Mouse (Mus musculus) brain, adult 2 months (tissue): ENCODE measurements around the gene 1810046K07Rik.

ENCODE experiments used
- DNase-seq: peaks from one replicate; pipeline ENCODE4 v3.0.0; 2011; ENCODE audit warnings: low read depth, low spot score

Gene 1810046K07Rik

GRCm38 (mm10) chr9:51305146-51305545, 23.6 kb downstream of the 1810046K07Rik start:
- peak; percentile 76 for DNase-seq

- DNase-seq, result no peak
Measured at GRCm38 (mm10) chr9:51303980-51304379, 24.7 kb downstream of the 1810046K07Rik start.

- peak; percentile 13 for DNase-seq
Measured at GRCm38 (mm10) chr9:51293541-51293940, 35.2 kb downstream of the 1810046K07Rik start.

GRCm38 (mm10) chr9:51292674-51293073, 36.0 kb downstream of the 1810046K07Rik start:
- peak; percentile 93 for DNase-seq

DNA sequence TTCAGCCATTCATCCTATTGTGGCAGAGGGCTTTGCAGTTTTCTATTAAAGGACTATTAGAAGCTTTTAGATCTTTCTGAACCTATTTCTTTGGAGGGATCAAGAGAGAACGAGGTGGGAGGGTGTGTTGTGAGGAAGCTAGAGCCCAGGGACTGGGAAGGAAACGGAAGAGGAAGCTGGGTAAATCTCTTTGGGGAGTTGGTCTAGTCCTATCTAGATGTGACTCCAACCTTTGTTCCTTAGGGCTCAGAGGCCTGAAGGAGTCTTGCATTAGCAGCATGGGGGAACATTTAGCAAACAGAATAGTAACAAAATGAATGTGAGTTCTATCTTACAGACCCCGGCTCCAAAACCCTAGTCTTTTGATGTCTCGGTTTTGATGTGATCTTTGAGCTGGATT, 37.7 kb downstream of the 1810046K07Rik start:
- no peak for DNase-seq

- DNase-seq, result peak; percentile 64
Measured at GRCm38 (mm10) chr9:51286079-51286478, 42.6 kb downstream of the 1810046K07Rik start.

DNA sequence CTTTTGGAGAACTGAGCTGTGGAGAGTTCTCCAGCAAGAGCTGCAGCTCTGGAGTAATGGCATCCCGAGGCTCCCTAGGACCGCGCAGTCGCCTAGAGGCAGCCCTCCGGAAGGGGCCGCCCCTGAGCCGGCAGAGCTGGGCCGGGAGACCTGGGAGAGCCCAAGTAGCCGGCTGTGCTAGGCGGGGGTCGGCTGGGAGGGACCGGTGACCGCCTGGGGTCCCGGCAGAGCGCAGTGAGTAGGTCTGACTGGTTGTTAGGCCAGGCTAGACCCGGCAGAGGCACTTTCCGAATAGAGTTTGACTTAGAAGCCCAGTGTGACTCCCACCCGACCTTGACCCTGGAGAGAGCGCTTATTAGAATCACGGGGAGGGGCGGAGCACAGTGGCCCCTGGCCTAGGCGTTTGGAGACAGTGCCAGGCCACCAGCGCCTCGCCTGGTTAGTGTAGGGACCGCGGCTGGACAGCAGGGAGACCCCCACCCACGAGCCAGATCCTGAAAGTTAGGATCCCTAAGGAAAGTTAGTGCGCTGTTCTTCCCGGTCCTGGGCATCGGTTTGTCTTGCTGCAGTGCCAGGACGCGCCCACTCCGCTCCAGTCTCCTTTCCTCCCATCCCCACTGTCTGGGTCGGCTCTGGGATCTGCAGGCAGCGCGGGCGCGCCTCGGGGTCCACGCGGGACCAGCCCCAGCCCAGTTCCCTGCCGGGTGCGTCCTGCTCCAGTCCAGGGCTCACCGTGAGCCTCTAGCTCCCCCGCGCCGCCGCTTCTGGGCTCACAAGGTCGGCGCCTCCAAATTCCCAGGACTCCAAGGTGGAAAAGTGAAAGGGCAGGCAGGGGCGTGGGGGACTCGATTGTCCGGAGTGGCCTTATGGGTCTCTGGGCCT, 50.0 kb downstream of the 1810046K07Rik start, which contains the start of gene Colca2:
TSS of gene Colca2 (minus strand) at position 70 of the 882 bp plus-strand sequence.
- DNase-seq, result peak; percentile 77

- no peak for DNase-seq
Measured at GRCm38 (mm10) chr9:51277834-51278498, 50.8 kb downstream of the 1810046K07Rik start.

GRCm38 (mm10) chr9:51274678-51275077, 54.0 kb downstream of the 1810046K07Rik start:
- DNase-seq, result no peak

- peak; percentile 8 for DNase-seq
Measured at GRCm38 (mm10) chr9:51273581-51274154, 55.0 kb downstream of the 1810046K07Rik start.

GRCm38 (mm10) chr9:51272102-51272501, 56.6 kb downstream of the 1810046K07Rik start:
- no peak for DNase-seq

DNA sequence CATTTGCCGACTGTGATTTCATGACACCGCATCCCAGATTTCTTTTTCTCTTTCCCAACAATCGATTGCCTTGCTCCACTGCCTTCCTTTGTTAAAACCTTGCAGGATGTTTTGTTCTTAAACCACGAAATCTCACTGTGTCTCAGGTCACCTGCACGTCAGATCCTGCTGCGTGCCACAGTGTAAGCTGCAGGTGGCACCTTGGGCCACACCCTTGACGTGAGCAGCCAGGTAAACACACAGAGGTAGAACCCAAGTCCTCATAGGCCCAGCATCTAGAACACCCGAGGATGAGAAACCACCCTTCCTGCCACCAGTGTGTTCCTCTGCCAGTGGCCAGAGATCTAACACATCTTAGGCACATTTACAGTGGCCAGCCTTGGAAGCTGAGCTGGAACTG, 57.6 kb downstream of the 1810046K07Rik start:
- DNase-seq, result no peak

GRCm38 (mm10) chr9:51268852-51269251, 59.9 kb downstream of the 1810046K07Rik start:
- DNase-seq, result no peak

DNA sequence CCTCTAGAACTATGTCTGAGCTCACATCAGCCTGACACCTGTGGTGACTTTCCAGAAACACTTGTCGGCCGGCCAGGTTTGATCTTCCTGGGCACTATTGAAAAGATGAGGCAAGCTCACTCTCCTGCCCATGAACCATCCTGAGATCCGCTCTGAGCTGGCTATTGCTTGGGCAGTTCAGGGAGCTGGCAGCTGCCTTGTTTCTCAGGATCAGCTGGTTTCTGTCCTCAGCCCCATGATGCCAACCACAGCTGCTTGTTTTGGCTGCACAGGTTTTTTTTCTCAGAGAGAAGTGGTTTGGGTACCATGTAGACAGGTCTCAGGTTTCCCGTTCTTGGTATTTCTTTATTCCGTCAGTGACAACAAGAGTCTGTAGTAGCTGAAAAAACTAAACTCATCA, 70.3 kb downstream of the 1810046K07Rik start:
- no peak for DNase-seq

- peak; percentile 10 for DNase-seq
Measured at GRCm38 (mm10) chr9:51256780-51257502, 71.8 kb downstream of the 1810046K07Rik start.
